Comparison of ENCODE assay signal across 8 mouse cellular contexts in the genomic region with DNA sequence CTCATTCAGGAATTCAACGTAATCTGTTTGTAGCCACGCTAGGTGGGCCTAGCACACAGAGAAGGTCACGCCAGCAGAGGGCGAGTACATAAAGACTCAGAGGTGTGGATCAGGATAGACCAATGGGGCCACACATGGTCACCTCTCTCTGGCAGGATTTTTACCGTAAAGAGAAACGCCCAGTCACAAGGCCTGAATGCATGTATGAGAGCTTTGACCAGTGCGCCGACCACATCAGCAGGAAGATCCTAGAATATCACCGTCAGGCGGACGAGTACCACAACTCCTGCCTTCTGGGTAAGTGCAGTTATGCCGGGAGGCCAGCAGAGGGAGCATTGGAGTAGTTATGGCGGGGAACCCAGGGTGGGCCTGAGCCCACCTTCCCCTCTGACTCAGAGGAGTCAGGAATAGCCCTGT. TPM values are rescaled to one million over a fixed set of nuclear protein-coding genes. Genes with fewer than 3 reads are reported as not detected.
DNase-seq lines count a peak whose midpoint lies in the region; ATAC-seq and TF ChIP-seq lines count a peak whose summit lies in the region.

No protein-coding gene starts in this region.

- no peaks in the 10 kb centered on the region for H3K9me3 ChIP-seq in neural tube, embryonic 15.5 days (replicated peaks)
- H3K9me3 ChIP-seq in forebrain, embryonic 15.5 days, result no peaks in the 10 kb centered on the region
- H3K9me3 ChIP-seq in hindbrain, embryonic 16.5 days (ENCODE audit: control insufficient read depth, low read length), result no peaks in the 10 kb centered on the region

- no peak overlapping the region for H3K4me2 ChIP-seq in neural tube, embryonic 15.5 days
- H3K4me2 ChIP-seq in forebrain, embryonic 15.5 days (replicated peaks), result no peak overlapping the region
- peak overlapping the region; percentile 24; the same call in 1 of the 2 replicates for H3K4me2 ChIP-seq in hindbrain, embryonic 16.5 days (ENCODE audit: low read length)

- no peak for ATAC-seq in neural tube, embryonic 15.5 days (ENCODE audit: low FRiP score)
- 0 out of 2 replicates have a peak, but pooled peaks have one; percentile 35 for ATAC-seq in forebrain, embryonic 15.5 days (replicated peaks)
- peak; percentile 61; the same call in 1 of the 2 replicates for ATAC-seq in hindbrain, embryonic 16.5 days
- peak; percentile 95 for ATAC-seq in megakaryocyte progenitor cell, adult 5-6 weeks (replicated peaks; ENCODE audit: poor library complexity)

- no peaks in the 10 kb centered on the region for H3K27me3 ChIP-seq in neural tube, embryonic 15.5 days (replicated peaks)
- no peaks in the 10 kb centered on the region for H3K27me3 ChIP-seq in cerebellum, adult 2 months (ENCODE audit: control insufficient read depth, insufficient read depth, low read length)
- H3K27me3 ChIP-seq in forebrain, embryonic 15.5 days, result no peaks in the 10 kb centered on the region
- no peaks in the 10 kb centered on the region for H3K27me3 ChIP-seq in hindbrain, embryonic 16.5 days (replicated peaks; ENCODE audit: control insufficient read depth, insufficient read depth, low read length)
- no peaks in the 10 kb centered on the region for H3K27me3 ChIP-seq in splenic B cell, adult 2 months (ENCODE audit: control insufficient read depth, insufficient read depth, low read length, poor library complexity, severe bottlenecking)

- TF ChIP-seq CTCF in cerebellum, adult 2 months (IDR thresholded peaks at IDR 0.05; ENCODE audit: borderline replicate concordance, insufficient read depth, low read depth, low read length), result peak; percentile 78; the same call in 1 of the 2 replicates
- peak; percentile 83 for TF ChIP-seq CTCF in left cerebral cortex, adult 2 months (IDR thresholded peaks at IDR 0.05)

- H3K27ac ChIP-seq in neural tube, embryonic 15.5 days (replicated peaks), result no peak overlapping the region
- H3K27ac ChIP-seq in cerebellum, adult 2 months (ENCODE audit: insufficient read depth, low read length), result no peak overlapping the region
- no peak overlapping the region for H3K27ac ChIP-seq in forebrain, embryonic 15.5 days (replicated peaks)
- no peak overlapping the region for H3K27ac ChIP-seq in hindbrain, embryonic 16.5 days (ENCODE audit: low read depth, low read length)
- H3K27ac ChIP-seq in left cerebral cortex, adult 2 months, result no peak overlapping the region

- peak; percentile 75 for DNase-seq in neural tube, embryonic 10.5 days (ENCODE audit: extremely low spot score, low spot score)
- peak; percentile 17 to 30 for DNase-seq in cerebellum, adult 2 months
- peak; percentile 27 to 36 for DNase-seq in left cerebral cortex, adult 2 months (ENCODE audit: extremely low spot score in 1 of 2, low spot score in 2 of 2)
- peak; percentile 54 for DNase-seq in splenic B cell, adult 2 months (ENCODE audit: low read depth, low spot score)

- no peaks in the 10 kb centered on the region for H3K36me3 ChIP-seq in neural tube, embryonic 15.5 days
- H3K36me3 ChIP-seq in forebrain, embryonic 15.5 days, result no peaks in the 10 kb centered on the region
- no peaks in the 10 kb centered on the region for H3K36me3 ChIP-seq in hindbrain, embryonic 16.5 days (ENCODE audit: control insufficient read depth, insufficient read depth, low read length)
- no peaks in the 10 kb centered on the region for H3K36me3 ChIP-seq in splenic B cell, adult 2 months (ENCODE audit: control insufficient read depth, insufficient read depth, low read length, poor library complexity, severe bottlenecking)

- 31% methylated on average over 13 of the region's 13 CpGs for WGBS in neural tube, embryonic 15.5 days
- WGBS in cerebellum, adult 2 months, result 26% methylated on average over 13 of the region's 13 CpGs
- WGBS in forebrain, embryonic 15.5 days, result 24% methylated on average over 13 of the region's 13 CpGs
- WGBS in hindbrain, embryonic 16.5 days, result 31% methylated on average over 13 of the region's 13 CpGs

- intact Hi-C loops in left cerebral cortex, adult 2 months (cut with DNase I), result loop anchor here (1.0 to 5.0 kb wide), 2 partner anchors 86 to 185 kb away; no protein-coding TSS in a partner anchor

- no peak overlapping the region for H3K9ac ChIP-seq in neural tube, embryonic 15.5 days (replicated peaks)
- H3K9ac ChIP-seq in forebrain, embryonic 15.5 days (replicated peaks), result no peak overlapping the region
- H3K9ac ChIP-seq in hindbrain, embryonic 16.5 days (ENCODE audit: low read depth, low read length), result no peak overlapping the region

- TF ChIP-seq POLR2A in cerebellum, adult 2 months (IDR thresholded peaks at IDR 0.05; ENCODE audit: borderline replicate concordance, insufficient read depth, low read length), result no peak

- H3K4me1 ChIP-seq in neural tube, embryonic 15.5 days, result no peaks in the 10 kb centered on the region
- H3K4me1 ChIP-seq in cerebellum, adult 2 months (ENCODE audit: control insufficient read depth, insufficient read depth, low read length), result no peaks in the 10 kb centered on the region
- H3K4me1 ChIP-seq in forebrain, embryonic 15.5 days, result no peaks in the 10 kb centered on the region; the same call in 1 of the 2 replicates
- no peaks in the 10 kb centered on the region for H3K4me1 ChIP-seq in hindbrain, embryonic 16.5 days (ENCODE audit: control insufficient read depth, insufficient read depth, low read depth, low read length)

- H3K4me3 ChIP-seq in neural tube, embryonic 15.5 days (replicated peaks), result no peak overlapping the region
- H3K4me3 ChIP-seq in cerebellum, adult 2 months (replicated peaks; ENCODE audit: insufficient read depth, low read depth, low read length), result no peak overlapping the region
- no peak overlapping the region for H3K4me3 ChIP-seq in forebrain, embryonic 15.5 days
- no peak overlapping the region for H3K4me3 ChIP-seq in hindbrain, embryonic 16.5 days (ENCODE audit: low read length)
- no peak overlapping the region for H3K4me3 ChIP-seq in left cerebral cortex, adult 2 months

RNA-seq across cellular contexts. Expression of a gene that starts 23.5 kb away (rescaled TPM):
- polyA plus RNA-seq in neural tube, embryonic 15.5 days (2015; fragmentation: Nextera tagmentation; extraction: Ambion mirVana), result 25.0 and 26.0 TPM in 2 replicates
- polyA plus RNA-seq in cerebellum, adult 2 months (2012; rRNA removed), result 29.6 and 31.7 TPM in 2 replicates
- polyA plus RNA-seq in forebrain, embryonic 15.5 days (2015; fragmentation: Nextera tagmentation; extraction: Ambion mirVana), result 14.6 and 17.3 TPM in 2 replicates
- polyA plus RNA-seq in hindbrain, embryonic 16.5 days (2015; fragmentation: Nextera tagmentation; extraction: Ambion mirVana), result 29.3 and 30.0 TPM in 2 replicates
- total RNA-seq in left cerebral cortex, adult 2 months (2021), result 10 to 100 TPM; 26.5 to 31.5 TPM
- 19.3 and 19.5 TPM in 2 replicates for total RNA-seq in megakaryocyte progenitor cell, adult 5-6 weeks (2015)
- total RNA-seq in megakaryocyte progenitor cell, adult 5-6 weeks (2017), result 5.7 and 6.3 TPM in 2 replicates

RNA-seq across cellular contexts. Expression of a gene that starts 51.5 kb away (rescaled TPM):
- polyA plus RNA-seq in neural tube, embryonic 15.5 days (2015; fragmentation: Nextera tagmentation; extraction: Ambion mirVana), result 0.27 and 0.38 TPM in 2 replicates
- 0.29 TPM in 2 replicates for polyA plus RNA-seq in cerebellum, adult 2 months (2012; rRNA removed)
- 0.27 and 0.59 TPM in 2 replicates for polyA plus RNA-seq in forebrain, embryonic 15.5 days (2015; fragmentation: Nextera tagmentation; extraction: Ambion mirVana)
- 0.26 and 0.57 TPM in 2 replicates for polyA plus RNA-seq in hindbrain, embryonic 16.5 days (2015; fragmentation: Nextera tagmentation; extraction: Ambion mirVana)
- total RNA-seq in left cerebral cortex, adult 2 months (2021), result under 1 TPM in 1 of 2 experiments, not detected in 1; 0.09 TPM
- total RNA-seq in megakaryocyte progenitor cell, adult 5-6 weeks (2015), result 0.22 and 1.1 TPM in 2 replicates
- 0.24 and 0.71 TPM in 2 replicates for total RNA-seq in megakaryocyte progenitor cell, adult 5-6 weeks (2017)

Comparison
In these comparisons a context has a peak if more than half of its experiments do, and no peak if none do; other contexts are left out.
1. DNase-seq: peak in every context shown above with its lines; median percentile 75 in neural tube, embryonic 10.5 days; 54 in splenic B cell, adult 2 months; 32 in left cerebral cortex, adult 2 months; 24 in cerebellum, adult 2 months.